Mouse (Mus musculus) heart, adult 2 months (tissue): ENCODE results near the gene Pigs. TPM values are rescaled to one million over a fixed set of nuclear protein-coding genes. Genes with fewer than 3 reads are reported as not detected.

Source experiments
- DNase-seq, 2 experiments: peaks; one replicate each; pipeline ENCODE4 v3.0.0; 2021
- H3K27ac ChIP-seq: fragments of 200-600 bp; 2 replicates; pipeline ENCODE4 v1.8.1; 2022
- H3K27me3 ChIP-seq: fragments of 200-500 bp; 2 replicates; pipeline ENCODE4 v1.6.1; 2012; ENCODE audit warnings: mild to moderate bottlenecking, low read length, inconsistent platforms, mixed read lengths; ENCODE audit not compliant: control insufficient read depth, insufficient read depth
- H3K36me3 ChIP-seq: fragments of 200-500 bp; 2 replicates; pipeline ENCODE4 v1.6.1; 2012; ENCODE audit warnings: low read length, inconsistent platforms; ENCODE audit not compliant: control insufficient read depth, insufficient read depth
- H3K4me1 ChIP-seq: fragments of 200-500 bp; 2 replicates; pipeline ENCODE4 v1.6.1; 2011; ENCODE audit warnings: low read length; ENCODE audit not compliant: control insufficient read depth, insufficient read depth
- H3K4me3 ChIP-seq: fragments of 200-600 bp; 2 replicates; pipeline ENCODE4 v1.8.1; 2022
- H3K79me2 ChIP-seq: fragments of 200-500 bp; replicated peaks from 2 replicates; pipeline ENCODE4 v1.6.1; 2012; ENCODE audit warnings: mild to moderate bottlenecking, inconsistent platforms, low read length, moderate library complexity, mixed read lengths; ENCODE audit not compliant: control insufficient read depth, insufficient read depth
- H3K9ac ChIP-seq: fragments of 200-500 bp; 2 replicates; pipeline ENCODE4 v1.6.1; 2012; ENCODE audit warnings: low read depth, mild to moderate bottlenecking, control low read depth, inconsistent platforms, low read length, mixed read lengths
- CTCF ChIP-seq: fragments of 200-600 bp; IDR thresholded peaks from 2 replicates; pipeline ENCODE4 v1.8.1; 2022; ENCODE audit warnings: antibody characterized with exemption, mild to moderate bottlenecking, moderate library complexity
- EP300 ChIP-seq: fragments of 200-500 bp; IDR thresholded peaks from 2 replicates; pipeline ENCODE4 v1.6.1; 2011; ENCODE audit warnings: low read depth, low read length, control low read depth; ENCODE audit not compliant: insufficient read depth
- POLR2A ChIP-seq: fragments of 200-500 bp; IDR thresholded peaks from 2 replicates; pipeline ENCODE4 v1.6.1; 2011; ENCODE audit warnings: mild to moderate bottlenecking, low read depth, low read length, control low read depth; ENCODE audit not compliant: insufficient read depth
- WGBS: fragments of 180-500 bp; shearing (Covaris S2); methylation state at CpG from one replicate; pipeline ENCODE4 v1.1.7; 2018; 5-methylcytosine and 5-hydroxymethylcytosine counted together
- intact Hi-C: fragments of 180-260 bp; cut with DNase I; formaldehyde crosslinking; loops from one replicate; pipeline ENCODE4 v1.15.1; 2025
- polyA plus RNA-seq: library from polyadenylated mRNA; depleted of rRNA; stranded (reverse); fragments of >200 nt; gene quantifications from 2 replicates; pipeline ENCODE4 v1.2.3, GENCODE M21; 2012
- total RNA-seq, 2 experiments: library from RNA; stranded (reverse); gene quantifications; 2 replicates each; pipeline ENCODE4 v1.2.3; 2021

Gene Pigs
- total and polyA plus RNA-seq, 3 experiments: 20.7 to 39.7 (median 25.4) TPM

DNA sequence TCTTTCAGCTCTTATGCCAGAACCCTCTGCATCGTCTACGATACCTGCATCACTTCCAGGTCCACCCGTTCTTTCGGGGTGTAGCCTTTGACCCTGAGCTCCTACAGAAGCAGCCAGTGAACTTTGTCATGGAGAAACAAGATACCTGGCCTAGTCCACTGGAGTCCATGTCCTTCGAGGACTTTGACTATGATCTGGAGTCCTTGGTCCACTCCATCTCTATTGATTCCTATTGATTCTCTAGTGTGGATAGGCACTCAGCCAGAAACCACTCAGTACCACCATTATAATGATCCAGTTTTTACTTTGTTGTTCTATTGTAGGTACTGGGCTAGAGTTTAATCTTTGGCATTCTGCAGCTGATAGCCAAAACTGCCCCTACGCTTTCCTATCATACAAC lies 33.6 kb upstream of the Pigs start:
- no peak for DNase-seq
- Histone ChIP-seq H3K79me2 (no peaks in the 10 kb centered on the region), H3K36me3 (no peaks in the 10 kb centered on the region), H3K4me3 (no peak overlapping the region), H3K27me3 (no peaks in the 10 kb centered on the region), H3K27ac (no peak overlapping the region), H3K9ac (no peak overlapping the region), H3K4me1 (no peaks in the 10 kb centered on the region)
- 92% methylated on average over 6 of the region's 6 CpGs for WGBS
- intact Hi-C loops: no loop called here
- TF ChIP-seq POLR2A (no peak), CTCF (no peak), EP300 (no peak)

DNA sequence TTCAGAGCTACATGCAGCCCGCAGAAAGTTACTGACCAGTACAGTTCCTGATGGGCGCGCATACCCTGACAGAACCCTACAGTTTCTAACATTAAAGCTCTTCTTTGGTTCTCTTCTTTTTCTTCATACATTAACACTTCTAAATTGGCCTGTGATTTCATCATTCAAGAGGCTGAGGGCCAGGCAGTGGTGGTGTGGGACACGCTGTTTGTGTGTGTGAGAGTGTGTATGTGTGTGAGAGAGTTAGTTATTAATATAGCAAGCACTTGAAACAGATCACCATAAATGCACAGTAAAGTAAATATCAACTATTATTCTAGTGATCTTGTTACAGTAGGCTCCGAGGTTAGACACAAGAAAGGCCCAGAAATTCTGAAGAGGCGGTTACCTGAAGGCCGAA lies 27.3 kb upstream of the Pigs start:
- no peak overlapping the region; the same call in 1 of the 2 replicates for H3K27ac ChIP-seq
- intact Hi-C loops: loop anchor here (5.0 kb wide), 1 partner anchor 46 kb away; no protein-coding TSS in a partner anchor
- no peak for DNase-seq
- TF ChIP-seq POLR2A (no peak), EP300 (no peak), CTCF (no peak)
- H3K79me2 ChIP-seq: no peaks in the 10 kb centered on the region
- H3K9ac ChIP-seq: peak overlapping the region; percentile 66
- no peaks in the 10 kb centered on the region for H3K4me1 ChIP-seq
- no peaks in the 10 kb centered on the region for H3K27me3 ChIP-seq
- no peaks in the 10 kb centered on the region for H3K36me3 ChIP-seq
- WGBS: 67% methylated on average over 7 of the region's 7 CpGs
- peak overlapping the region; percentile 73 for H3K4me3 ChIP-seq

DNA sequence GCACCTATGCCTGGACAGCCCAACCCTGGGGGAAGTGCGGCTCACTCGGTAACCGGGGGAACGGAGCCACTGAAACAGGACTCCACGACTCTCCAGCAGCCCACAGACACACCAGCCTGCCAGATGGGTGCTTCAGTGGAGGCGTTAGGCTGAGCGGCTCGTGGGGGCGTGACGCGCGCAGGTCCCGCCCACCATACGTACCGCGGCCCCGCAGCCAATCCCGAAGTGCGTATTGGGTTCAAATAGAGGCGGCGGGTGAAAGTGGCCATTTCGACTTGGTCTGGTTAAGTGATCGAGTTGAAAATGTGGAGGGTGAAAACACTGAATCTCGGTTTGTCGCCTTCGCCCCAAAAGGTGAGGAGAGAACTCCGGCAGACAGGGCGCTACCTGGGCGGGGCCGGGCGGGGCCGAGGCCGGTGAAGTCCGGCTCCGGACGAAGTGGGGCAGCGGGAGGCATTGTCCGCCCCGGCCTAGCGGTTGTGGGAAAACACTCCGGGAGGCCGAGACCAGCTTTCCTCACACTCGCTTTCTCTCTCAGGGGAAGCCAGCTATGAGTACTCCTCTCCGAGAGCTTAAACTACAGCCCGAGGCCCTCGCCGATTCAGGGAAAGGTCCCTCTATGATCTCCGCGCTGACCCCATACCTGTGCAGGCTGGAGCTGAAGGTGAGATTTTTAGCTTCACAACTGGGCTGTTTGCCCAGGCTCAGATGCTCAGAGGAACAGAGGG lies 26.7 kb upstream of the Pigs start, which contains the start of gene Spag5:
TSS of gene Spag5 (plus strand) at position 173 of the 728 bp plus-strand sequence.
- intact Hi-C loops: loop anchor here (5.0 kb wide), 1 partner anchor 46 kb away; no protein-coding TSS in a partner anchor
- H3K4me3 ChIP-seq: peak within 1 kb of the TSS; percentile 73
- no peaks in the 10 kb centered on the region for H3K4me1 ChIP-seq
- no peaks in the 10 kb centered on the region for H3K36me3 ChIP-seq
- H3K27me3 ChIP-seq: no peaks in the 10 kb centered on the region
- WGBS: under 1% methylated on average over 49 of the region's 49 CpGs
- TF ChIP-seq POLR2A: no peak
- TF ChIP-seq CTCF: no peak
- TF ChIP-seq EP300: no peak
- no peak within 1 kb of the TSS; the same call in 1 of the 2 replicates for H3K27ac ChIP-seq
- H3K79me2 ChIP-seq: no peaks in the 10 kb centered on the region
- peak; percentile 91 to 92 for DNase-seq
- peak within 1 kb of the TSS; percentile 66 for H3K9ac ChIP-seq

DNA sequence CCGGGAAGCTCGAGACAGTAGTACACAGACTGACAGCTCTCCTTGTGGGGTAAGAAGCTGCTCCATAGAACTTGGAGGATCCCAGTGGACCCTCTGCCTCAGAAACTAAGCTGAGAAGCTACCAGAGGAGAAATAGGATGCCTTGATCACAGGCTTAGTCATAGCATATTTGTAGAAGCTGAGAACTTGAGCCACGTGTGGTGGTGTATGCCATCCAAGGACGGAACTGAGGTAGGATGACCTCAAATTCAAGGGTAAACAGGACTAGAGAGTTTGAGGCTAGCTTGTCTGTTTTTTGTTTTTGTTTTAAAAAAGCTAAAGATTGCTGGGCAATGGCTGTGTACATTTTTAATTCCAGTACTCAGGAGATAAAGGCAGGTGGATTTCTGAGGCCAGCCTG lies 22.9 kb upstream of the Pigs start:
- Histone ChIP-seq H3K9ac (no peak overlapping the region), H3K27me3 (no peaks in the 10 kb centered on the region), H3K27ac (no peak overlapping the region), H3K4me1 (no peaks in the 10 kb centered on the region), H3K36me3 (no peaks in the 10 kb centered on the region), H3K79me2 (no peaks in the 10 kb centered on the region), H3K4me3 (no peak overlapping the region)
- DNase-seq: no peak
- 85% methylated on average over 4 of the region's 4 CpGs for WGBS
- intact Hi-C loops: no loop called here
- TF ChIP-seq POLR2A (no peak), CTCF (no peak), EP300 (no peak)

DNA sequence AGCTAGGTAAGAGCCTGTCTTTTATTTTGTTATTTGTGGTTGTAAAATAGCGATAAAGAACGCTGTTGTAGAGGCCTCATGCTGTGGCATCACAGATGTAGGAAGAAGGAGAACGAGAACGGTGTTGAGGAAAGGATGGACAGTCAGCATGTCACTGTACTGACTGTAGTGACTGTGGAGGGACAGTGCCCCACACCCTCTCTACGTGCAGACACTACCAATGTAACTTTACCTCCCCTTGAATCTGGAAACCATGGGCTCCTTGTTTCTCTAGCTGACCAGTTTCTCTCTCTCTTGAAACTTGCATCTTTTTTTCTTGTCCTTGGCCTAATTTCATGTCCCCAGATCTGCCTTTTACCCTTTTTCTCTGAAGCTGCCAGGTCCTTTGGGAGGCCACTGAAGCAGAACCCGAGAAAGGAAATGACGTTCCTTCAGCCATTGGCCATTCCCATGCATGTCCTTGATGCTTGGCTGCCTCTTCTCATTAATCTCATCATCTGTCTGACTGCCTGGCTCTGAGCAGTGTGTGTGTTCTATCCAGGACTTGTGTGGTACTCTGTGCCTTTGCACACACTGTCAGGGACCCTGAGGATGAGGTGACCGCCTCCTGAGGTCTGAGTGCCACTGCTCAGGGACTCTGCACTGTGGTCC lies 17.2 kb upstream of the Pigs start:
- H3K4me3 ChIP-seq: no peak overlapping the region
- no peak for TF ChIP-seq CTCF
- TF ChIP-seq POLR2A: no peak
- TF ChIP-seq EP300: no peak
- no peaks in the 10 kb centered on the region for H3K79me2 ChIP-seq
- no peaks in the 10 kb centered on the region for H3K4me1 ChIP-seq
- intact Hi-C loops: no loop called here
- no peaks in the 10 kb centered on the region for H3K36me3 ChIP-seq
- 89% methylated on average over 8 of the region's 8 CpGs for WGBS
- H3K27ac ChIP-seq: no peak overlapping the region
- H3K9ac ChIP-seq: no peak overlapping the region
- H3K27me3 ChIP-seq: no peaks in the 10 kb centered on the region
- DNase-seq: no peak

DNA sequence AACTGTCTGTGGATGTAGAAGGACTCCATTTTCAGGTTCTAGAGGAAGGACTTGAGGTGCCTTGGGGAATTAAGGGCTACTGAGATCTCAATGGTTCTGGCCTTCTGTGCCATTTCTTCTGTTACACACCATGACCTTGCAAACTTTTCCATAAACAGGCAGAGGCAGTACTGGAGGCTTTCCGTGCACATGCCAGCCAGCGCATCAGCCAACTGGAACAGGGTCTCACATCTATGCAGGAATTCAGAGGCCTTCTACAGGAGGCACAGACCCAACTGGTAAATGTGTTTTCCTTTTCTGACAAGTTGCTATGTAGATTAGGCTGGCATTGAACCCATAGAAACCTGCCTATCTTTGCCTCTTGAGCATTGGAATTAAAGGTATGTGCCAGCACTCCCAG lies 14.6 kb upstream of the Pigs start:
- H3K27ac ChIP-seq: no peak overlapping the region
- H3K36me3 ChIP-seq: no peaks in the 10 kb centered on the region
- 93% methylated on average over 2 of the region's 2 CpGs for WGBS

More for the DNA sequence above, 14.6 kb upstream of the Pigs start:
- no peak for DNase-seq
- intact Hi-C loops: no loop called here
- Histone ChIP-seq H3K79me2 (no peaks in the 10 kb centered on the region), H3K4me1 (no peaks in the 10 kb centered on the region), H3K9ac (no peak overlapping the region), H3K4me3 (no peak overlapping the region), H3K27me3 (no peaks in the 10 kb centered on the region)
- TF ChIP-seq EP300: no peak
- no peak for TF ChIP-seq CTCF
- no peak for TF ChIP-seq POLR2A
